Mouse (Mus musculus) spleen, postnatal 36 days (tissue): ENCODE measurements around the gene Nuak2.
"Not testable (repeated sequence)": the region's sequence is repeated elsewhere in the genome, so short reads cannot be mapped to it uniquely, and the experiment has no call there.

Source experiments
- DNase-seq, 2 experiments: peaks; one replicate each; pipeline ENCODE4 v3.0.0; 2022; ENCODE audit warnings: low spot score in 2 of 2, mixed read lengths in 1 of 2

Nuak2 gene

GRCm38 (mm10) chr1:132327477-132327876 is 11.6 kb downstream of the Nuak2 start:
- DNase-seq = no peak

- no peak for DNase-seq
These were observed 12.6 kb downstream of the Nuak2 start for GRCm38 (mm10) chr1:132328565-132328964.

DNA sequence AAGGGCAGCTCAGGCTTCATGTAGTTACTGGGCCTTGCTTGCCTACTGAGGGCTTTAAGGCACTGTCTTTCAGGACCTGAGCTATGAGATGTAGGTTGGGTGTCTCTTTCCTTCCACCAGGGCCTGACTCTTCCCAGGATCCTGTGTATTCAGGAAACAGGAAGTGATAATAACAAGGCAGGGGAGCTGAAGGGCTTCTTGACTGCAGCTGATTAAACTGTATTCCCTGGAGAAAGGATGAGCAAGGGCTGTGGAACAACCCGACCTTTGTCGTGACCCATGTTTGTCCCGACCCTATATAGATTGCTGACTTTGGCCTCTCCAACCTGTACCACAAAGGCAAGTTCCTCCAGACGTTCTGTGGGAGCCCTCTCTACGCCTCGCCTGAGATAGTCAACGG is 13.7 kb downstream of the Nuak2 start:
- no peak for DNase-seq

- DNase-seq = no peak
These were observed 14.5 kb downstream of the Nuak2 start for GRCm38 (mm10) chr1:132330397-132330796.

GRCm38 (mm10) chr1:132331283-132331682 is 15.4 kb downstream of the Nuak2 start:
- DNase-seq = no peak

- DNase-seq = no peak
These were observed 17.3 kb downstream of the Nuak2 start for GRCm38 (mm10) chr1:132333201-132333600.

GRCm38 (mm10) chr1:132333675-132334141 is 17.8 kb downstream of the Nuak2 start:
- DNase-seq = peak in 1 of 2 experiments; percentile 29

DNA sequence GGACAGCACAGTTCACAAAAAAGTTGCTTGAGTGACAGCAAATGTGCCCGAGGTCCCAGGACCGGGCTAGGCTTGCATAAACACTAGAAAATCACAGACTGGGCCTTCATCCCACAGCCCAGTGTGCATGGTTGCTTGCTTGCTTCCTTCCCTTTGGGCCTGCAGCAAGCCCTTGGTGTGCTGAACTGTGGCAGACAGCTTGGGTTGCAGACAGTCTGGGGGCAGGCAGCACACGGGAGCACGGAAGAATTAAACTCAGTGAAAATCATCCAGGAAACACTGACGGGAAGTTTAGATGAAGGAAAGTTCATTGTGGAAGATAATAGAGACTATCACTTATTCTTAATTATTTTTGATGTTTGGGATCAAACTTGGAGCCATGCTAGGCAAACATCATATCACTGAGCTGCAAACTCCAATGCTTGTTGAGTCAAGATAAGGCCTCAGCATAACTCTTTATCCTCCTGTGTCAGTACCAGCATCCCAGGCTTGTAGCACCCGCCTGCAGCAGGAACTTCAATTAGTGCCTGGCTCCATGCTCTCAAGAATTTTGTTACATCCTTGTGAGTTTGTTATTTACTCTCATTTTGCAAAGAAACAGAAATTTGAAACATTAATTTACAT is 18.4 kb downstream of the Nuak2 start:
- DNase-seq = no peak

DNA sequence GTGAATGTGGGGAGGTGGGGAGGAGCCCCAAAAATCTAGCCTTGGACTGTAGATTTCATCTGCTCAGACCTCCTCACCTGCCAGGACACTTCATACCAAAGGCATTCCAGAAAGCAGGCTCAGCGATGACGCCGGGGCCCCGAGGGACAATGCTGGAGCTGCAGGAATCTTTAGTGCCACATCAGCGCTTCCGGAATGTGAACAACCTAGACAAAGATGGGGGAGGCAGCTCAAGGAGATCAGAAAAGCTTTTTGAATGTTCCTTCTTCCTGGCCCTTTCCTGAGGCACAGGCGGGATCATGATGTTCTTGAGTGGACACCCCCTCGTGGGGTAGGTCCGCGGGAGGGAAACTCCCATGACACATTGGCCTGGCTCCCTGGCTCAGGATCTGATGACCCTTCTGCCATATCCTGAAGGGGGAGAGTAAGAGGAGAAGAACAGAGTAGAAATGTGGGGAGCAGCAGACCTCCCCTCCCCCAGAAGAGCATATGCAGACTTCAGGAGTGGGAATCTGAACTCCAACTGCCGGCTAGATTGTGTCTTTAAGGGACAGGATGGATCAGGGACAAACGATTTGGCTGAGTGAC is 19.5 kb downstream of the Nuak2 start:
- no peak for DNase-seq

DNA sequence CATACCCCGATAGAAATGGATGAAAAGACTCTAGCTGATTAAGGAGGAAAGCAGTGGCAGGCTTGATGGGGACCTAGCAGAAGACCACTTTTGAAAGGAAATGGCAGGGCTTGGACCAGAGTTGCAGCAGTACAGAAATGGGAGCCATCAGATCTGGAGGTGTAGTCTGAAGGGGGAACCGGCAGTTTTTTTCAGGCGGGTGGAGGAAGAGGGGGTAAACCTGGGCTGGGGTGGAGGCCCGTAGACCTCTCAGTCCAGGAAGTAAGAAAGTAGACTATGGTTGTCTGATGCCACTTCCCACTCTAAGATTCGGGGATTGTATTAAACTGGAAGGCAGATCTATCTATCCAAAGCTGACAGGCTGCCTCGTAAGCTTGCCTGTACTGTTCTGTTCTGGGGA is 21.0 kb downstream of the Nuak2 start:
- peak; percentile 53 to 62 for DNase-seq

- no peak for DNase-seq
These were observed 22.2 kb downstream of the Nuak2 start for GRCm38 (mm10) chr1:132338027-132338660.

GRCm38 (mm10) chr1:132341731-132342501 is 26.0 kb downstream of the Nuak2 start:
- DNase-seq = peak; percentile 96 to 97

DNA sequence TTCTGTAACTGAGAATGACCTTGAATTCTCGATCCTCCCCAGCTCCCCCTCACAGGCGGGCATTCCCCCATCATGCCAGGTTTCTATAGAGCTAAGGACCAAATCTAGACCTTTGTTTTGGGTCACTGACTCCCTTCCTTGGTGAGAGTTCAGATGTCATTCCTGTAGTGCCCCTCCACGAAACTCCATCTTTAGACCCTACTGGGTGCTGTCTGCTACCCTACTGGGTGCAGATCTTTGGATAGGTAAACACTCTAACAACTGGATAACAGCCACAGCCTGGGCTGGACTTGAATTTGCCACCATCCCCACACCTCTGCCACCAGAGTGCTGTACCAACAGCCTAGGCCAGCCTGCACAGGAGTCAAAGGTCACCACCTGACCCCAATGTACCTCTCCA is 26.6 kb downstream of the Nuak2 start:
- DNase-seq = no peak

DNA sequence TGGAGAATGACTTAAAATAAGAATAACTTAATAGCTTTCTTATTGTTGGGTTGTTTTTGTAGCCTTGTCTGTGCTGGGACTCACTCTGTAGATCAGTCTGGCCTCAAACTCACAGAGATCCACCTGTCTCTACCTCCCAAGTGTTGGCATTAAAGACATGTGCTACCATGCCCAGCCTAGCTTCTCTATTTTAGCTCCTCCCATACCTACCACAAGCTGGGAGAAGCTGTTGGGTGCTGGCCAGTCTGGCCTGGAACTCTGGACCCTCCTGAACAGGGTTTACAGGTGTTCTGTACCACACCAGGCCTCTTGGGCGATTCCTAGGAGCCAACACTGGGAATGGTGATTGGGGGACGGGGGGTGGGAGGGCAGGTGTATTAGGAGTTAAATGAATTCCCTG is 27.3 kb downstream of the Nuak2 start:
- peak; percentile 61 to 63 for DNase-seq

- DNase-seq = peak; percentile 51 to 56
These were observed 27.7 kb downstream of the Nuak2 start for GRCm38 (mm10) chr1:132343656-132344055.

GRCm38 (mm10) chr1:132345514-132345913 is 29.6 kb downstream of the Nuak2 start:
- DNase-seq = no peak

DNA sequence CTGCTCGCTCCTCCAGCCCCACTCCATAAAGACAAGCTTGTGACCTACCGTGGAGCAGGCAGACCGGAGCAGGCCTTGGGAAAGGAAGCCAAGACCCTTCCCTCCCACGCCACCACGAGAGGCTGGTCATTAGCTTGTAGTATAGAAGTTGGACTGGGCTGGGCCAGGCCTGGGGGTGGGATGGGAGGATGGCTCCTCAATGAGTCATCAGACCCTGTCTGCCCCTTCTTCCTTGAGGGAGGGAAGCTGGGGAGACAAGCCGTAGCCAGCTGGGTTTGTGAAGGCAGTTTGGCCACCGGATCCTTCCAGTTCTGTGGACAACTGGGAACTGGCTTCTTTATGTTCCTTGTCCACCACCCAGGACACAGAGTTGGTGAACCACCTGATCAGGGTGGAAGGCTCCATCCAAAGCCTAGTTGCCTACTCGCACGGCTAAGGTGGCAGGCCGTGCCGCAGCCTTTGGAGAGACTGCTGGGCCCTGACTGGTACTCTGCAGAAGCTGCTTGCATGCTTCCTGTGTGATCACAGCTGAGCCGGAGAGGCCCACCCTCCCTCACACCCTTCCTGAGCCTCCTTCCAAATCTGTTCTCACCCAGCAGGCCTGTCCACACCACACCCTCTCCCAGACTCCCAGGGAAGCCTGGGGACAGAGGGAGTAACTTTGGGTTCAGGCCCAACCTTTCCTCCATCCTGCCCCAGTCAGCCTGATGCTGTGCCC is 30.4 kb downstream of the Nuak2 start:
- no peak for DNase-seq

DNA sequence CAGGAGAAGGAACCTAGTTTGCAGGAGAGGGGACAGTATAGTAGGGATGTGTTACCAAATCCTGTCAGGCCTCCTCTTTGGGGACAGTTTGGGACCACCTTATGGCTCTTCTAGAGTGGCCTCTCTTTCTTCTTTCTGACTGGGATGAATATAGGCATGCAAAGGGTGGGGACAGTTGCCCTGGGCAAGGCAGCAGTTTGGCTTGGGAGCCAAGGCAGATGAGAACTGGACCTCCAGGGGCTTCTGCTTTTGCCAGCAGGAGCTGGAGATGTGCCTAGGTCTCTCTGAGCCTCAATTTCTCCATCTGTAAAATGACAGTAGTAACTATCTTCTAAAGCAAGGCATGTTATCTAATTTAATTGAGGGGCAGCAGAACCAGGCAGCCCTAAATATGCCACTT is 31.0 kb downstream of the Nuak2 start:
- no peak for DNase-seq

GRCm38 (mm10) chr1:132348401-132348800 is 32.5 kb downstream of the Nuak2 start:
- no peak for DNase-seq

DNA sequence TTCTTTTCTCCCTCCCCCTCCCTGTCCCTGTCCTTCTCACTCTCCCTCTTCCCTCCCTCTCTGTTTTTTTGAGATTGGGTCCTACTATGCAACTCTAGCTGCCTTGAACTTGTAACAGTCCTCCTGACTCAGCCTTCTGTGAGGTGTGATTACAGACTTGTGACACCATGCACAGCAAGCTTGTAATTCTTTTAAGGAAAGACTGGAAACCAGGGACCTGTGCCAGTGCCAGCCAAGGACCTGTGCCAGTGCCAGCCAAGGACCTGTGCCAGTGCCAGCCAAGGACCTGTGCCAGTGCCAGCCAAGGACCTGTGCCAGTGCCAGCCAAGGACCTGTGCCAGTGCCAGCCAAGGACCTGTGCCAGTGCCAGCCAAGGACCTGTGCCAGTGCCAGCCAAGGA is 33.1 kb downstream of the Nuak2 start:
- not testable (repeated sequence) for DNase-seq

GRCm38 (mm10) chr1:132349601-132350000 is 33.7 kb downstream of the Nuak2 start:
- not testable (repeated sequence) for DNase-seq

DNA sequence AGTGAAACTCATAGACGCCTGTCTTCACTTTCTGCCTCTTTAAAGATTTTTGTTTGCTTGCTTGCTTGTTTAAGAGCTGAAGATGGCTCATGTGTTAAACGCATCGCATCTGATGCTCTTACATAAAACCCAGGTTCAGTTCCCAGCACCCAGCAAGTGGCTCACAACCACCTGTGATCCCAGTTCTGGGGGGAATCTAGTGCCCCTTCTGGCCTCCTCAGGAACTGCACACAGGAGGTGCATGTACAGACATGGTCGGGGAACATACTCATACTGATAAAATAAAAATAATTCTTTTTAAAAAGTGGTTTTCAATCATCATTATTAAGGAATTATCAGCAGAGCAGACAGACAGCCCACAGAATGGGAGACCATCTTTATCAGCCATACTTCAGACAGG is 35.1 kb downstream of the Nuak2 start:
- DNase-seq = no peak
